Comparison of ENCODE assay signal across 8 mouse cellular contexts in genomic region chr13:42051202-42051906, GRCm38 (mm10). TPM values are rescaled to one million over a fixed set of nuclear protein-coding genes. Genes with fewer than 3 reads are reported as not detected.
DNase-seq lines count a peak whose midpoint lies in the region; ATAC-seq and TF ChIP-seq lines count a peak whose summit lies in the region.

No protein-coding gene starts in this region.

- DNase-seq in brain, adult 2 months (ENCODE audit: low read depth, low spot score): peak; percentile 95
- peak; percentile 98 for DNase-seq in heart, embryonic 10.5 days (ENCODE audit: low spot score)
- peak; percentile 97 for DNase-seq in midbrain, postnatal 0 days (ENCODE audit: low spot score)
- peak; percentile 93 to 97 for DNase-seq in spleen, postnatal 10 days (ENCODE audit: low spot score in 2 of 2)

- H3K27ac ChIP-seq in embryonic fibroblast, embryonic 13.5 days (ENCODE audit: insufficient read depth, low read length): peak overlapping the region; percentile 58
- H3K27ac ChIP-seq in heart, embryonic 10.5 days: peak overlapping the region; percentile 98
- peak overlapping the region; percentile 95 for H3K27ac ChIP-seq in kidney, embryonic 14.5 days (ENCODE audit: low read depth, low read length)
- peak overlapping the region; percentile 95 for H3K27ac ChIP-seq in limb, embryonic 15.5 days
- H3K27ac ChIP-seq in midbrain, postnatal 0 days (ENCODE audit: low read depth, low read length): peak overlapping the region; percentile 92

- no peaks in the 10 kb centered on the region for H3K36me3 ChIP-seq in C2C12 (ENCODE audit: control insufficient read depth, insufficient read depth)
- peaks cover 10% of the 10 kb centered on the region for H3K36me3 ChIP-seq in heart, embryonic 10.5 days
- H3K36me3 ChIP-seq in kidney, embryonic 14.5 days (ENCODE audit: control insufficient read depth, insufficient read depth, low read length): peaks cover 11% of the 10 kb centered on the region; the same call in 1 of the 2 replicates
- peaks cover 11% of the 10 kb centered on the region; the same call in 1 of the 2 replicates for H3K36me3 ChIP-seq in limb, embryonic 15.5 days
- no peaks in the 10 kb centered on the region for H3K36me3 ChIP-seq in midbrain, postnatal 0 days (ENCODE audit: insufficient read depth, low read length)

- no peak for TF ChIP-seq CTCF in C2C12 (IDR thresholded peaks at IDR 0.05; ENCODE audit: control insufficient read depth, insufficient read depth, insufficient read length)
- TF ChIP-seq CTCF in embryonic fibroblast, embryonic 13.5 days (IDR thresholded peaks at IDR 0.05; ENCODE audit: borderline replicate concordance, insufficient read depth, low read length): no peak
- TF ChIP-seq CTCF in midbrain, postnatal 0 days (IDR thresholded peaks at IDR 0.05): no peak

- peaks cover 27% of the 10 kb centered on the region for H3K79me2 ChIP-seq in C2C12 (ENCODE audit: control insufficient read depth, insufficient read depth)

- H3K4me3 ChIP-seq in C2C12 (ENCODE audit: insufficient read depth, poor library complexity, severe bottlenecking): peak overlapping the region; percentile 49
- peak overlapping the region; percentile 75 for H3K4me3 ChIP-seq in embryonic fibroblast, embryonic 13.5 days (ENCODE audit: insufficient read depth, low read length)
- peak overlapping the region; percentile 97 for H3K4me3 ChIP-seq in heart, embryonic 10.5 days
- peak overlapping the region; percentile 72 for H3K4me3 ChIP-seq in kidney, embryonic 14.5 days (ENCODE audit: low read length)
- H3K4me3 ChIP-seq in limb, embryonic 15.5 days: peak overlapping the region; percentile 94
- peak overlapping the region; percentile 95 for H3K4me3 ChIP-seq in midbrain, postnatal 0 days (ENCODE audit: low read depth, low read length)

- peak overlapping the region; percentile 12 for H3ac ChIP-seq in C2C12 (ENCODE audit: control insufficient read depth, insufficient read length, low read depth)

- H3K9ac ChIP-seq in kidney, embryonic 14.5 days (ENCODE audit: low read depth, low read length): peak overlapping the region; percentile 78
- H3K9ac ChIP-seq in limb, embryonic 15.5 days: peak overlapping the region; percentile 82; the same call in 1 of the 2 replicates
- peak overlapping the region; percentile 90 for H3K9ac ChIP-seq in midbrain, postnatal 0 days (replicated peaks; ENCODE audit: low read length, poor library complexity, severe bottlenecking)

- 2% methylated on average over 39 of the region's 51 CpGs for WGBS in heart, embryonic 10.5 days
- WGBS in kidney, embryonic 14.5 days: under 1% methylated on average over 23 of the region's 51 CpGs
- under 1% methylated on average over 42 of the region's 51 CpGs for WGBS in limb, embryonic 15.5 days
- under 1% methylated on average over 25 of the region's 51 CpGs for WGBS in midbrain, postnatal 0 days

- no peaks in the 10 kb centered on the region for H3K79me3 ChIP-seq in C2C12 (ENCODE audit: low read depth)

- H3K27me3 ChIP-seq in C2C12 (ENCODE audit: control insufficient read depth, insufficient read depth, insufficient read length): no peaks in the 10 kb centered on the region
- H3K27me3 ChIP-seq in heart, embryonic 10.5 days (ENCODE audit: insufficient read depth, poor library complexity, severe bottlenecking): no peaks in the 10 kb centered on the region
- no peaks in the 10 kb centered on the region for H3K27me3 ChIP-seq in kidney, embryonic 14.5 days (ENCODE audit: control insufficient read depth, insufficient read depth, low read length)
- no peaks in the 10 kb centered on the region for H3K27me3 ChIP-seq in limb, embryonic 15.5 days
- no peaks in the 10 kb centered on the region for H3K27me3 ChIP-seq in midbrain, postnatal 0 days (ENCODE audit: insufficient read depth, low read length)

- H3K4me1 ChIP-seq in embryonic fibroblast, embryonic 13.5 days (ENCODE audit: control insufficient read depth, insufficient read depth, low read length): no peaks in the 10 kb centered on the region; the same call in 1 of the 2 replicates
- peaks cover 13% of the 10 kb centered on the region; the same call in 1 of the 2 replicates for H3K4me1 ChIP-seq in heart, embryonic 10.5 days
- peaks cover 4% of the 10 kb centered on the region; the same call in 1 of the 2 replicates for H3K4me1 ChIP-seq in kidney, embryonic 14.5 days (ENCODE audit: control insufficient read depth, insufficient read depth, low read length)
- peaks cover 18% of the 10 kb centered on the region for H3K4me1 ChIP-seq in limb, embryonic 15.5 days
- peaks cover 3% of the 10 kb centered on the region; the same call in 1 of the 2 replicates for H3K4me1 ChIP-seq in midbrain, postnatal 0 days (ENCODE audit: insufficient read depth, low read length)

- H3K4me2 ChIP-seq in kidney, embryonic 14.5 days (replicated peaks; ENCODE audit: low read depth, low read length): peak overlapping the region; percentile 84
- peak overlapping the region; percentile 75 for H3K4me2 ChIP-seq in limb, embryonic 15.5 days
- peak overlapping the region; percentile 94 for H3K4me2 ChIP-seq in midbrain, postnatal 0 days (ENCODE audit: low read depth, low read length, poor library complexity, severe bottlenecking)

- H3K9me3 ChIP-seq in heart, embryonic 10.5 days: no peaks in the 10 kb centered on the region
- no peaks in the 10 kb centered on the region for H3K9me3 ChIP-seq in kidney, embryonic 14.5 days (ENCODE audit: control insufficient read depth, low read length)
- no peaks in the 10 kb centered on the region for H3K9me3 ChIP-seq in limb, embryonic 15.5 days
- no peaks in the 10 kb centered on the region for H3K9me3 ChIP-seq in midbrain, postnatal 0 days (ENCODE audit: low read length)

- peak; percentile 87 for ATAC-seq in kidney, embryonic 14.5 days (ENCODE audit: low FRiP score, low TSS enrichment)
- ATAC-seq in limb, embryonic 15.5 days (ENCODE audit: insufficient number of reproducible peaks, low FRiP score, low TSS enrichment, low read depth): peak; percentile 92
- peak; percentile 89 for ATAC-seq in midbrain, postnatal 0 days (ENCODE audit: low FRiP score)

- TF ChIP-seq POLR2A in embryonic fibroblast, embryonic 13.5 days (IDR thresholded peaks at IDR 0.05; ENCODE audit: low read depth, low read length): 0 out of 2 replicates have a peak, but pooled peaks have one; percentile 23

TF ChIP-seq in C2C12, 6 proteins besides CTCF, POLR2A, EP300 and RAD21:
- no peak for TF ChIP-seq MAX (IDR thresholded peaks at IDR 0.05)

RNA-seq across cellular contexts. Expression of gene Hivep1, which starts 0.5 kb away (rescaled TPM):
- polyA plus RNA-seq in C2C12 (2012; fragmentation: generic; extraction: Trizol): 2.2 TPM
- polyA plus RNA-seq in embryonic fibroblast, embryonic 13.5 days (2011; ENCODE audit: insufficient read length, low read depth, missing spikeins): 21.0 and 24.6 TPM in 2 replicates
- 7.5 and 8.2 TPM in 2 replicates for polyA plus RNA-seq in heart, embryonic 10.5 days (2016; fragmentation: Nextera tagmentation; extraction: Ambion mirVana)
- 14.3 and 16.1 TPM in 2 replicates for polyA plus RNA-seq in kidney, embryonic 14.5 days (2014; fragmentation: Nextera tagmentation; extraction: Ambion mirVana)
- 10.5 and 13.1 TPM in 2 replicates for polyA plus RNA-seq in limb, embryonic 15.5 days (2015; fragmentation: Nextera tagmentation; extraction: Ambion mirVana)
- 37.2 and 38.0 TPM in 2 replicates for total RNA-seq in midbrain, postnatal 0 days (2014; rRNA removed)
- 13.8 and 19.5 TPM in 2 replicates for polyA plus RNA-seq in midbrain, postnatal 0 days (2015; fragmentation: Nextera tagmentation; extraction: Ambion mirVana)

Comparison
In these comparisons a context has a peak if more than half of its experiments do, and no peak if none do; other contexts are left out.
1. Peak in every context shown above with its lines: DNase-seq, ATAC-seq, H3K4me3 ChIP-seq and H3K27ac ChIP-seq.